Comparison of ENCODE assay signal across 10 mouse cellular contexts in the genomic region with DNA sequence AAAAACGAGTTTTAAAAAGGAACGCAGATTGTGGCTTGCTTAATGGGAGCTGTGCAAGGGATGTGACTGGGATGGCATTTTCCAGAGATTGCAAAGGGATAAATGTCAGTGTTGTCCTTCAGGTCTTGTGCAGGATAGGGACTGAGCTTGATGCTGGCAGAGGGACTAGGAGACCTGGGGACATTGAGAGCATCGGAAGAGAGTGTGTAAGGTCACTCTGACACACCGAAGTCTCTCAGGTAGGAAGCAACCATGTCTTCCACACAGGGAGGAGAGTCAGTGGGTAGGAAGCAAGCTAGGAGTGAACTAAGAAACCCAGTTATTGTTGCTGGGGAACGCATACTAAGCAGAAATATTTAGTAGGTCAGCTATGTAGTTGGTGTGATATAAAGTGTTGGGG. TPM values are rescaled to one million over a fixed set of nuclear protein-coding genes. Genes with fewer than 3 reads are reported as not detected.
DNase-seq lines count a peak whose midpoint lies in the region; ATAC-seq and TF ChIP-seq lines count a peak whose summit lies in the region.
"Had no signal": no experiment of that assay in that cellular context is flagged by ENCODE, and none has a peak within 500 bp of the region (broad histone marks: within the 10 kb centered on the region; RNA-seq: fewer than 3 reads in every experiment).

No protein-coding gene starts in this region.

- no peak for DNase-seq in heart, adult 2 months
- no peak for DNase-seq in embryonic facial prominence, embryonic 10.5 days (ENCODE audit: low spot score)
- DNase-seq in midbrain, embryonic 10.5 days (ENCODE audit: low spot score), result no peak
- no peak for DNase-seq in cerebellum, adult 2 months
- no peak for DNase-seq in B cell, adult 2 months
- DNase-seq: thymus, postnatal 25 days had no signal

- peak overlapping the region; percentile 54 for H3K4me3 ChIP-seq in heart, embryonic 16.5 days (ENCODE audit: low read length)
- H3K4me3 ChIP-seq in heart, adult 2 months, result no peak overlapping the region
- H3K4me3 ChIP-seq in embryonic facial prominence, embryonic 10.5 days, result peak overlapping the region; percentile 52
- peak overlapping the region; percentile 39 for H3K4me3 ChIP-seq in hindbrain, embryonic 13.5 days
- H3K4me3 ChIP-seq in midbrain, embryonic 10.5 days, result peak overlapping the region; percentile 49
- no peak overlapping the region for H3K4me3 ChIP-seq in cerebellum, adult 2 months (replicated peaks; ENCODE audit: insufficient read depth, low read depth, low read length)

- H3K4me1 ChIP-seq in heart, embryonic 16.5 days (ENCODE audit: control insufficient read depth, insufficient read depth, low read length), result peaks cover 7% of the 10 kb centered on the region; the same call in 1 of the 2 replicates
- peaks cover 2% of the 10 kb centered on the region for H3K4me1 ChIP-seq in heart, adult 2 months (ENCODE audit: control insufficient read depth, insufficient read depth, low read length)
- H3K4me1 ChIP-seq in embryonic facial prominence, embryonic 10.5 days, result peaks cover 10% of the 10 kb centered on the region
- H3K4me1 ChIP-seq in hindbrain, embryonic 13.5 days (replicated peaks), result peaks cover 9% of the 10 kb centered on the region
- peaks cover 14% of the 10 kb centered on the region for H3K4me1 ChIP-seq in midbrain, embryonic 10.5 days
- peaks cover 2% of the 10 kb centered on the region; the same call in 1 of the 2 replicates for H3K4me1 ChIP-seq in cerebellum, adult 2 months (ENCODE audit: control insufficient read depth, insufficient read depth, low read length)

- H3K9me3 ChIP-seq in heart, embryonic 16.5 days (replicated peaks; ENCODE audit: control insufficient read depth, low read length), result no peaks in the 10 kb centered on the region
- no peaks in the 10 kb centered on the region for H3K9me3 ChIP-seq in embryonic facial prominence, embryonic 10.5 days
- H3K9me3 ChIP-seq in hindbrain, embryonic 13.5 days, result no peaks in the 10 kb centered on the region
- no peaks in the 10 kb centered on the region for H3K9me3 ChIP-seq in midbrain, embryonic 10.5 days (replicated peaks)

- H3K27ac ChIP-seq in heart, embryonic 16.5 days (ENCODE audit: low read length), result no peak overlapping the region
- H3K27ac ChIP-seq in heart, adult 2 months, result no peak overlapping the region
- peak overlapping the region; percentile 51; the same call in 1 of the 2 replicates for H3K27ac ChIP-seq in embryonic facial prominence, embryonic 10.5 days (replicated peaks)
- H3K27ac ChIP-seq in hindbrain, embryonic 13.5 days, result no peak overlapping the region
- no peak overlapping the region for H3K27ac ChIP-seq in midbrain, embryonic 10.5 days (replicated peaks)
- H3K27ac ChIP-seq in cerebellum, adult 2 months (ENCODE audit: insufficient read depth, low read length), result no peak overlapping the region

- intact Hi-C loops in heart, adult 2 months (cut with DNase I), result no loop called here

- H3K9ac ChIP-seq in heart, embryonic 16.5 days (ENCODE audit: low read length), result no peak overlapping the region; the same call in 1 of the 2 replicates
- H3K9ac ChIP-seq in heart, adult 2 months (ENCODE audit: low read depth, low read length), result no peak overlapping the region
- H3K9ac ChIP-seq in hindbrain, embryonic 13.5 days, result peak overlapping the region; percentile 55; the same call in 1 of the 2 replicates

- WGBS in heart, embryonic 16.5 days, result 28% methylated on average over 5 of the region's 5 CpGs
- WGBS in heart, adult 2 months, result 28% methylated on average over 5 of the region's 5 CpGs
- 23% methylated on average over 5 of the region's 5 CpGs for WGBS in embryonic facial prominence, embryonic 10.5 days
- 29% methylated on average over 5 of the region's 5 CpGs for WGBS in hindbrain, embryonic 13.5 days
- 29% methylated on average over 5 of the region's 5 CpGs for WGBS in midbrain, embryonic 10.5 days
- WGBS in cerebellum, adult 2 months, result 22% methylated on average over 5 of the region's 5 CpGs

- H3K36me3 ChIP-seq in heart, embryonic 16.5 days (ENCODE audit: control insufficient read depth, insufficient read depth), result no peaks in the 10 kb centered on the region
- H3K36me3 ChIP-seq in heart, adult 2 months (ENCODE audit: control insufficient read depth, insufficient read depth, low read length), result no peaks in the 10 kb centered on the region
- H3K36me3 ChIP-seq in embryonic facial prominence, embryonic 10.5 days (replicated peaks), result no peaks in the 10 kb centered on the region
- no peaks in the 10 kb centered on the region for H3K36me3 ChIP-seq in hindbrain, embryonic 13.5 days
- no peaks in the 10 kb centered on the region for H3K36me3 ChIP-seq in midbrain, embryonic 10.5 days

- TF ChIP-seq POLR2A in heart, adult 2 months (IDR thresholded peaks at IDR 0.05; ENCODE audit: insufficient read depth, low read depth, low read length), result no peak
- TF ChIP-seq POLR2A in cerebellum, adult 2 months (IDR thresholded peaks at IDR 0.05; ENCODE audit: borderline replicate concordance, insufficient read depth, low read length), result no peak

- TF ChIP-seq EP300 in heart, adult 2 months (IDR thresholded peaks at IDR 0.05; ENCODE audit: insufficient read depth, low read depth, low read length), result no peak

- no peaks in the 10 kb centered on the region for H3K79me2 ChIP-seq in heart, adult 2 months (replicated peaks; ENCODE audit: control insufficient read depth, insufficient read depth, low read length)

- no peak for ATAC-seq in heart, embryonic 16.5 days (replicated peaks; ENCODE audit: extremely low read depth, insufficient read depth, low FRiP score)
- ATAC-seq in hindbrain, embryonic 13.5 days (ENCODE audit: low FRiP score), result no peak
- ATAC-seq in megakaryocyte progenitor cell, adult 5-6 weeks (replicated peaks; ENCODE audit: poor library complexity), result no peak

- TF ChIP-seq CTCF in heart, adult 2 months (IDR thresholded peaks at IDR 0.05), result no peak
- no peak for TF ChIP-seq CTCF in cerebellum, adult 2 months (IDR thresholded peaks at IDR 0.05; ENCODE audit: borderline replicate concordance, insufficient read depth, low read depth, low read length)

- H3K4me2 ChIP-seq in heart, embryonic 16.5 days (ENCODE audit: low read depth, low read length), result peak overlapping the region; percentile 65
- peak overlapping the region; percentile 57 for H3K4me2 ChIP-seq in hindbrain, embryonic 13.5 days

- H3K27me3 ChIP-seq in heart, embryonic 16.5 days (ENCODE audit: control insufficient read depth, insufficient read depth, low read length), result no peaks in the 10 kb centered on the region
- no peaks in the 10 kb centered on the region; the same call in 1 of the 2 replicates for H3K27me3 ChIP-seq in heart, adult 2 months (ENCODE audit: control insufficient read depth, insufficient read depth, low read length)
- 0 out of 2 replicates have a peak, but pooled peaks cover 13% of the 10 kb centered on the region for H3K27me3 ChIP-seq in embryonic facial prominence, embryonic 10.5 days (replicated peaks; ENCODE audit: low read depth, poor library complexity, severe bottlenecking)
- H3K27me3 ChIP-seq in hindbrain, embryonic 13.5 days, result peaks cover 3% of the 10 kb centered on the region; the same call in 1 of the 2 replicates
- H3K27me3 ChIP-seq in midbrain, embryonic 10.5 days (ENCODE audit: low read depth, poor library complexity, severe bottlenecking), result peaks cover 9% of the 10 kb centered on the region; the same call in 1 of the 2 replicates
- H3K27me3 ChIP-seq in cerebellum, adult 2 months (ENCODE audit: control insufficient read depth, insufficient read depth, low read length), result no peaks in the 10 kb centered on the region; the same call in 1 of the 2 replicates

RNA-seq across cellular contexts. Expression of a gene that starts 8.3 kb away (rescaled TPM):
- 0.29 and 0.33 TPM in 2 replicates for polyA plus RNA-seq in heart, embryonic 16.5 days (2015; fragmentation: Nextera tagmentation; extraction: Ambion mirVana)
- total RNA-seq in heart, adult 2 months (2021), result not detected
- polyA plus RNA-seq in heart, adult 2 months (2012; rRNA removed), result 0.47 and 0.62 TPM in 2 replicates
- not detected in 2 replicates for polyA plus RNA-seq in embryonic facial prominence, embryonic 10.5 days (2016; fragmentation: Nextera tagmentation; extraction: Ambion mirVana)
- polyA plus RNA-seq in hindbrain, embryonic 13.5 days (2015; fragmentation: Nextera tagmentation; extraction: Ambion mirVana), result not detected in 2 replicates
- not detected in 2 replicates for polyA plus RNA-seq in midbrain, embryonic 10.5 days (2016; fragmentation: Nextera tagmentation; extraction: Ambion mirVana)
- total RNA-seq in megakaryocyte progenitor cell, adult 5-6 weeks (2015), result not detected in 2 replicates
- total RNA-seq in megakaryocyte progenitor cell, adult 5-6 weeks (2017), result not detected in 2 replicates
- polyA plus RNA-seq in cerebellum, adult 2 months (2012; rRNA removed), result 0.33 TPM in 1 of 2 replicates, not detected in the other
- total RNA-seq: layer of hippocampus, postnatal 36 days had no signal

RNA-seq across cellular contexts. Expression of a gene that starts 32.4 kb away (rescaled TPM):
- polyA plus RNA-seq in heart, embryonic 16.5 days (2015; fragmentation: Nextera tagmentation; extraction: Ambion mirVana), result 4.1 and 4.9 TPM in 2 replicates
- 1 to 10 TPM; 2.4 to 2.8 TPM for total RNA-seq in heart, adult 2 months (2021)
- polyA plus RNA-seq in heart, adult 2 months (2012; rRNA removed), result 1.3 and 2.2 TPM in 2 replicates
- polyA plus RNA-seq in embryonic facial prominence, embryonic 10.5 days (2016; fragmentation: Nextera tagmentation; extraction: Ambion mirVana), result 11.1 and 12.2 TPM in 2 replicates
- 4.5 and 4.8 TPM in 2 replicates for polyA plus RNA-seq in hindbrain, embryonic 13.5 days (2015; fragmentation: Nextera tagmentation; extraction: Ambion mirVana)
- polyA plus RNA-seq in midbrain, embryonic 10.5 days (2016; fragmentation: Nextera tagmentation; extraction: Ambion mirVana), result 10.3 and 11.0 TPM in 2 replicates
- total RNA-seq in megakaryocyte progenitor cell, adult 5-6 weeks (2015), result 11.7 and 14.4 TPM in 2 replicates
- 10.9 and 13.5 TPM in 2 replicates for total RNA-seq in megakaryocyte progenitor cell, adult 5-6 weeks (2017)
- 2.6 and 3.1 TPM in 2 replicates for polyA plus RNA-seq in cerebellum, adult 2 months (2012; rRNA removed)

Comparison
In these comparisons a context has a peak if more than half of its experiments do, and no peak if none do; other contexts are left out.
1. H3K4me3 ChIP-seq: peak in heart, embryonic 16.5 days (single experiment), embryonic facial prominence, embryonic 10.5 days (single experiment), hindbrain, embryonic 13.5 days (single experiment) and midbrain, embryonic 10.5 days (single experiment); none in heart, adult 2 months (single experiment) and cerebellum, adult 2 months (single experiment).